Mouse (Mus musculus): Measurements from ENCODE around the gene Olfr154. TPM values are rescaled to one million over a fixed set of nuclear protein-coding genes. Genes with fewer than 3 reads are reported as not detected.
"Not testable (repeated sequence)": the region's sequence is repeated elsewhere in the genome, so short reads cannot be mapped to it uniquely, and the experiment has no call there.

Gene Olfr154
- polyA plus RNA-seq (2016; fragmentation: Nextera tagmentation; extraction: Ambion mirVana): not detected in 2 replicates

DNA sequence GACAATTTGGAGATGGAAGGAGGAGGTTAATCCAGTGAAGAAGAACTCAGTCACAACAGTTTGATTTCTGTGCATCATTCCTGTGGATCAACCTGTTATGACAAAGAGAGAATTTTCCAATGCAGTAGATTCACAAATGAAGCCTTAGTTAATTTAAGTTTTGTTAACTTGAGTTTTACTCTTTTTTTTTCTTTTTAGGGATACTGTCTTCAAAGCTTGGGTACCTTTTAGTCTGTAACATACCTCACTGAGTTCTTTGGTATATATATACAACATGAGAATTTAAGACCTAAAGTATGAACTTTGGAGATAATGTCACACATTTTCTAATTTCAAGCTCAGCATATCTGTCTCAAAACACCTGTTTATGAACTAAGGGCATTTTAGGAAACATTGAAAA lies at the start of gene Olfr154:
Gene Olfr154 (minus strand): TSS at position 101 of the 400 bp plus-strand sequence.
- H3K4me3 ChIP-seq; H3K9me3 ChIP-seq (replicated peaks); H3K4me2 ChIP-seq; H3K4me1 ChIP-seq (replicated peaks); ATAC-seq (ENCODE audit: insufficient number of reproducible peaks, low FRiP score); H3K27ac ChIP-seq (ENCODE audit: poor library complexity, severe bottlenecking); H3K9ac ChIP-seq; H3K27me3 ChIP-seq (replicated peaks); H3K36me3 ChIP-seq: not testable (repeated sequence)

DNA sequence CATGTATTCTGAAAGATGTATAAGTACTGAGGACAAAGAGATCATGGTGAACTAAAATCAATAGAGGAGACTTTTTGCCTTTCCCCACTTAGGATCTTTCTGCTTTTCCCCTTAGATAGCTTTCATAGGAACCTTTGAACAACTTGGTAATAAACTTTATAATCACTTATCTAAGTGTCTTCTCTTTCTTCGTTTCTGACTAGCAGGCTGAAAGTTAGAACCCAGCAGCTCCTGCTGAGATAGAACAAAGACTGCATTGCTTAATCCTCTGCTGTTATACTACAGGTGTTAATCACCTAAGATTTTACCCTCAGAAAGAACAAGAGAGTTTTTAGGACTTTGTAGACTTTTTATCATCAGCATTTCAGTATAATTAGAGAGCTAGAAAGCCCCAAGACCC lies 46.9 kb upstream of the Olfr154 start:
- Histone ChIP-seq H3K4me2 (no peak overlapping the region), H3K4me1 (replicated peaks) (no peaks in the 10 kb centered on the region), H3K27me3 (replicated peaks) (no peaks in the 10 kb centered on the region), H3K9ac (no peak overlapping the region), H3K36me3 (no peaks in the 10 kb centered on the region), H3K9me3 (replicated peaks) (peaks cover 3% of the 10 kb centered on the region; the same call in 1 of the 2 replicates), H3K27ac (ENCODE audit: poor library complexity, severe bottlenecking) (no peak overlapping the region), H3K4me3 (no peak overlapping the region)
- WGBS: 24% methylated on average over 1 of the region's 1 CpGs
- no peak for ATAC-seq (ENCODE audit: insufficient number of reproducible peaks, low FRiP score)

DNA sequence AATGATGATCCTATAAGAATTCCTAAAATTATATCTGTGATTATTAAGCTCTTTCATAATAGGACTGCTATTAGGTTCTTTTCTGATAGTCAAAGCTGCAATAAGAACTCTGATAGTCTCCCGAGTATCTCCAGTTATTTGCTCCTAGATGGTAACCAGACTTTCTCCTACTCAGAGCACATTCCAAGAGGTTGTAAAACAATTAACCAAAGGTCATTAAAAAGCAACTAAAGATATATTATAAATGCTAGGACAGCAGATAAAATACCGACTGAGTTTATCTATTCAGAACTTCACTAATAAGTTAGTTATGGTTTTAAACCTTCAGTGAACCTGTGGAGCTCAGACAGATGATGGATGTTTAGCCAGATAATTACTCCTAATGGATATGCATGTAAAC lies 46.4 kb upstream of the Olfr154 start:
- not testable (repeated sequence) for H3K9me3 ChIP-seq (replicated peaks); H3K9ac ChIP-seq; H3K4me3 ChIP-seq; H3K27ac ChIP-seq (ENCODE audit: poor library complexity, severe bottlenecking); H3K27me3 ChIP-seq (replicated peaks); H3K36me3 ChIP-seq; H3K4me1 ChIP-seq (replicated peaks); ATAC-seq (ENCODE audit: insufficient number of reproducible peaks, low FRiP score); H3K4me2 ChIP-seq
- 57% methylated on average over 2 of the region's 2 CpGs for WGBS

DNA sequence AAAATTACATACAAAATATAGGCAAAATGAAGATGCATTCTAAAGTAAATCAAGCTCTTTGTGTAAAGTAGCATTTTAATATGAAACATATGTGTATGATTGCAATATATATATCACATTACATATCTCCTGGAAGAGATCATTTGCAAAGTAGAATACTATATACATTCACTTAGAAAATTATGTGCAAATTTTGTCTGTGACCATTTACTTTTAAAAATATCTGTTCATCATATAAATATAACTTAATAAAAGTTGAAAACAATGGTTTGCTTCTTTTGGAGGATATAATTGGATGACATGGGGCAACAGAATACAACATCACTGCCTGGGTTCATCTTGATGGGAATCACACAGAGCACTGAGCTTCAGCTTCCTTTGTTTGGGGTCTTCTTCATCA lies 24.9 kb upstream of the Olfr154 start, which contains the start of gene Olfr1008:
Gene Olfr1008 (plus strand): TSS at position 301 of the 400 bp plus-strand sequence.
- Histone ChIP-seq H3K27me3 (replicated peaks) (no peaks in the 10 kb centered on the region), H3K36me3 (no peaks in the 10 kb centered on the region), H3K4me1 (replicated peaks) (no peaks in the 10 kb centered on the region), H3K9me3 (replicated peaks) (peaks cover 3% of the 10 kb centered on the region), H3K4me3 (no peak within 1 kb of the TSS), H3K9ac (no peak within 1 kb of the TSS), H3K27ac (ENCODE audit: poor library complexity, severe bottlenecking) (no peak within 1 kb of the TSS), H3K4me2 (no peak within 1 kb of the TSS)
- ATAC-seq (ENCODE audit: insufficient number of reproducible peaks, low FRiP score): no peak

DNA sequence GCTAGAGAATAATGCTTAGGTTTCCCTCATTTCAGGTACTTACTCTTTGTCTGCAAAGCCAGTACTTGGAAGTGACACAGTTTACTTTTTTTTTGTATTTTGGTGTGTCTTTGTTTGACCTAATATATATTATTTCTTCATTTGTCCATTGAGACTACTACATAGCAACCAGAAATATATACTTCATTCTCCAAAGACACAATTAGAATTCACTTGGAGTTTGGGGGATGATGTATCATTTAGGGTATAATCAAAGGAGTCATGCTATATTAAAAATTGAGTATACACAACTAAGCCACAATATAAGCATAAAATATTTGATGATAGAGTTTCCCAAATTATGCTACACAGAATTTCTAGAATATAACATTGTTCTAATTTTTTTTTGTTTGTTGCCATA lies 14.4 kb upstream of the Olfr154 start, which contains the start of gene Olfr1006:
Gene Olfr1006 (minus strand): TSS at position 101 of the 400 bp plus-strand sequence.
- Histone ChIP-seq H3K36me3 (no peaks in the 10 kb centered on the region), H3K9me3 (replicated peaks) (no peaks in the 10 kb centered on the region), H3K4me3 (no peak within 1 kb of the TSS), H3K4me2 (no peak within 1 kb of the TSS), H3K27me3 (replicated peaks) (no peaks in the 10 kb centered on the region), H3K9ac (no peak within 1 kb of the TSS), H3K4me1 (replicated peaks) (no peaks in the 10 kb centered on the region), H3K27ac (ENCODE audit: poor library complexity, severe bottlenecking) (no peak within 1 kb of the TSS)
- ATAC-seq (ENCODE audit: insufficient number of reproducible peaks, low FRiP score): no peak

DNA sequence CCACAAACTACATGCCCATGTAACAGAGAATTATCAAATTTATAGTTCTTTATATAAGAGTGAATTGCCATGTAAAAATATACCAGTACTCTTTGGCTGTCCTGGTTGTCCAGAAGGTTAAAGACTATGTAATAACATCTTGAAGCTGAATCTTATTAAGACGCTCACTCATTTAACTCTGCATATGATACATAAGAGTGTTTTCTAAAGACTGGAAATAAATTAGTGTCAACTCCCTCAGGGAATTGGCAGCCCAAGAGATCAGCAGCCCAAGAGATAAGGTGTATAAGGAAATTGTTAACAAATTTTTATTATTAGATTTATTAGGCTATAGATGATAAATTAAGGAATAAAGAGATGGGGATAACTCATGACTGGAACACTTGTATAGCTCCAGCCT lies 13.7 kb downstream of the Olfr154 start, which contains the start of gene Olfr1002:
Gene Olfr1002 (minus strand): TSS at position 101 of the 400 bp plus-strand sequence.
- no peaks in the 10 kb centered on the region for H3K4me1 ChIP-seq (replicated peaks)
- no peak within 1 kb of the TSS for H3K4me2 ChIP-seq
- H3K27me3 ChIP-seq (replicated peaks): no peaks in the 10 kb centered on the region
- H3K27ac ChIP-seq (ENCODE audit: poor library complexity, severe bottlenecking): no peak within 1 kb of the TSS
- 94% methylated on average over 1 of the region's 1 CpGs for WGBS
- no peaks in the 10 kb centered on the region for H3K9me3 ChIP-seq (replicated peaks)
- no peak within 1 kb of the TSS for H3K4me3 ChIP-seq
- H3K9ac ChIP-seq: no peak within 1 kb of the TSS
- H3K36me3 ChIP-seq: no peaks in the 10 kb centered on the region
- ATAC-seq (ENCODE audit: insufficient number of reproducible peaks, low FRiP score): no peak

Other genes starting within 250 kb of the Olfr154 start
- not detected in 2 replicates for gene Olfr993, start 249.6 kb downstream of the Olfr154 start, polyA plus RNA-seq (2016; fragmentation: Nextera tagmentation; extraction: Ambion mirVana)
- not detected in 2 replicates for gene Olfr994, start 228.0 kb downstream of the Olfr154 start, polyA plus RNA-seq (2016; fragmentation: Nextera tagmentation; extraction: Ambion mirVana)
- not detected in 2 replicates for gene Olfr995, start 220.8 kb downstream of the Olfr154 start, polyA plus RNA-seq (2016; fragmentation: Nextera tagmentation; extraction: Ambion mirVana)
- gene 4833423E24Rik, start 145.4 kb downstream of the Olfr154 start, polyA plus RNA-seq (2016; fragmentation: Nextera tagmentation; extraction: Ambion mirVana): not detected in 2 replicates
- gene Olfr996, start 85.2 kb downstream of the Olfr154 start, polyA plus RNA-seq (2016; fragmentation: Nextera tagmentation; extraction: Ambion mirVana): not detected in 2 replicates
- not detected in 2 replicates for gene Olfr998, start 75.5 kb downstream of the Olfr154 start, polyA plus RNA-seq (2016; fragmentation: Nextera tagmentation; extraction: Ambion mirVana)
- not detected in 2 replicates for gene Olfr1000, start 52.6 kb downstream of the Olfr154 start, polyA plus RNA-seq (2016; fragmentation: Nextera tagmentation; extraction: Ambion mirVana)
- not detected in 2 replicates for gene Olfr1002, start 13.8 kb downstream of the Olfr154 start, polyA plus RNA-seq (2016; fragmentation: Nextera tagmentation; extraction: Ambion mirVana)
- gene Olfr1006, start 14.3 kb upstream of the Olfr154 start, polyA plus RNA-seq (2016; fragmentation: Nextera tagmentation; extraction: Ambion mirVana): not detected in 2 replicates
- not detected in 2 replicates for gene Olfr1008, start 25.0 kb upstream of the Olfr154 start, polyA plus RNA-seq (2016; fragmentation: Nextera tagmentation; extraction: Ambion mirVana)
- gene Olfr1009, start 51.0 kb upstream of the Olfr154 start, polyA plus RNA-seq (2016; fragmentation: Nextera tagmentation; extraction: Ambion mirVana): not detected in 2 replicates
- not detected in 2 replicates for gene Olfr1012, start 98.3 kb upstream of the Olfr154 start, polyA plus RNA-seq (2016; fragmentation: Nextera tagmentation; extraction: Ambion mirVana)
- gene Olfr1013, start 102.6 kb upstream of the Olfr154 start, polyA plus RNA-seq (2016; fragmentation: Nextera tagmentation; extraction: Ambion mirVana): not detected in 2 replicates
- not detected in 2 replicates for gene Olfr1014, start 108.3 kb upstream of the Olfr154 start, polyA plus RNA-seq (2016; fragmentation: Nextera tagmentation; extraction: Ambion mirVana)
- gene Olfr1015, start 117.6 kb upstream of the Olfr154 start, polyA plus RNA-seq (2016; fragmentation: Nextera tagmentation; extraction: Ambion mirVana): not detected in 2 replicates
- gene Olfr1016, start 138.1 kb upstream of the Olfr154 start, polyA plus RNA-seq (2016; fragmentation: Nextera tagmentation; extraction: Ambion mirVana): not detected in 2 replicates
- gene Olfr1018, start 154.0 kb upstream of the Olfr154 start, polyA plus RNA-seq (2016; fragmentation: Nextera tagmentation; extraction: Ambion mirVana): not detected in 2 replicates
- gene Olfr1019, start 181.0 kb upstream of the Olfr154 start, polyA plus RNA-seq (2016; fragmentation: Nextera tagmentation; extraction: Ambion mirVana): not detected in 2 replicates
- gene Olfr1020, start 182.6 kb upstream of the Olfr154 start, polyA plus RNA-seq (2016; fragmentation: Nextera tagmentation; extraction: Ambion mirVana): not detected in 2 replicates
- not detected in 2 replicates for gene Olfr1022, start 204.1 kb upstream of the Olfr154 start, polyA plus RNA-seq (2016; fragmentation: Nextera tagmentation; extraction: Ambion mirVana)
- not detected in 2 replicates for gene Olfr1023, start 221.2 kb upstream of the Olfr154 start, polyA plus RNA-seq (2016; fragmentation: Nextera tagmentation; extraction: Ambion mirVana)
- not detected in 2 replicates for gene Olfr1024, start 240.6 kb upstream of the Olfr154 start, polyA plus RNA-seq (2016; fragmentation: Nextera tagmentation; extraction: Ambion mirVana)